Mouse (Mus musculus) kidney, adult 2 months (tissue): ENCODE data around the gene Cog5. TPM values are rescaled to one million over a fixed set of nuclear protein-coding genes. Genes with fewer than 3 reads are reported as not detected.

ENCODE experiments used
- DNase-seq: peaks from one replicate; pipeline ENCODE4 v3.0.0; 2021
- H3K27ac ChIP-seq: fragments of 200-500 bp; 2 replicates; pipeline ENCODE4 v1.5.1; 2012; ENCODE audit warnings: low read depth, low read length, control low read depth, inconsistent platforms; ENCODE audit not compliant: insufficient read depth
- H3K27me3 ChIP-seq: fragments of 200-500 bp; replicated peaks from 2 replicates; pipeline ENCODE4 v1.6.1; 2012; ENCODE audit warnings: mild to moderate bottlenecking, moderate library complexity, low read length, inconsistent platforms; ENCODE audit not compliant: control insufficient read depth, insufficient read depth
- H3K36me3 ChIP-seq: fragments of 200-500 bp; 2 replicates; pipeline ENCODE4 v1.6.1; 2012; ENCODE audit warnings: mild to moderate bottlenecking, moderate library complexity, low read length, inconsistent platforms; ENCODE audit not compliant: control insufficient read depth, insufficient read depth
- H3K4me1 ChIP-seq: fragments of 200-500 bp; 2 replicates; pipeline ENCODE4 v1.6.1; 2011; ENCODE audit warnings: low read length; ENCODE audit not compliant: control insufficient read depth, insufficient read depth
- H3K4me3 ChIP-seq: fragments of 200-500 bp; 2 replicates; pipeline ENCODE4 v1.5.1; 2011; ENCODE audit warnings: mild to moderate bottlenecking, low read depth, low read length, control low read depth; ENCODE audit not compliant: insufficient read depth
- CTCF ChIP-seq: fragments of 200-500 bp; conservative IDR thresholded peaks from 2 replicates; pipeline ENCODE4 v1.5.1; 2011; ENCODE audit warnings: low read depth, mild to moderate bottlenecking, control low read depth, low read length, moderate library complexity, mixed read lengths; ENCODE audit not compliant: insufficient read depth, insufficient read length
- POLR2A ChIP-seq: fragments of 200-500 bp; IDR thresholded peaks from one replicate; pipeline ENCODE4 v1.6.1; 2011; ENCODE audit warnings: low read depth, low read length, control low read depth
- WGBS: fragments of 180-500 bp; shearing (Covaris S2); methylation state at CpG from one replicate; pipeline ENCODE4 v1.1.7; 2018; 5-methylcytosine and 5-hydroxymethylcytosine counted together
- polyA plus RNA-seq: library from polyadenylated mRNA; depleted of rRNA; stranded (reverse); fragments of >200 nt; gene quantifications from 2 replicates; pipeline ENCODE4 v1.2.3, GENCODE M21; 2012

Cog5 gene
- polyA plus RNA-seq, 1 experiment = 16.7 TPM

- no peak for DNase-seq
- TF ChIP-seq CTCF (no peak), POLR2A (no peak)
- peaks cover 2% of the 10 kb centered on the region; the same call in 1 of the 2 replicates for H3K36me3 ChIP-seq
- H3K4me1 ChIP-seq = no peaks in the 10 kb centered on the region
- no peaks in the 10 kb centered on the region for H3K27me3 ChIP-seq
- no peak overlapping the region for H3K4me3 ChIP-seq
- H3K27ac ChIP-seq = no peak overlapping the region
Observed at GRCm38 (mm10) chr12:31839249-31839648, 184.6 kb downstream of the Cog5 start.

GRCm38 (mm10) chr12:31846077-31846476 lies 191.4 kb downstream of the Cog5 start:
- 93% methylated on average over 3 of the region's 3 CpGs for WGBS
- Histone ChIP-seq H3K4me1 (no peaks in the 10 kb centered on the region; the same call in 1 of the 2 replicates), H3K27me3 (no peaks in the 10 kb centered on the region), H3K36me3 (no peaks in the 10 kb centered on the region), H3K4me3 (no peak overlapping the region), H3K27ac (no peak overlapping the region)
- no peak for TF ChIP-seq CTCF
- TF ChIP-seq POLR2A = no peak
- no peak for DNase-seq

- H3K36me3 ChIP-seq = no peaks in the 10 kb centered on the region
- peak; percentile 46 for DNase-seq
- 67% methylated on average over 5 of the region's 5 CpGs for WGBS
- no peaks in the 10 kb centered on the region; the same call in 1 of the 2 replicates for H3K4me1 ChIP-seq
- no peak overlapping the region for H3K4me3 ChIP-seq
- no peaks in the 10 kb centered on the region for H3K27me3 ChIP-seq
- no peak for TF ChIP-seq CTCF
- no peak overlapping the region for H3K27ac ChIP-seq
Observed at GRCm38 (mm10) chr12:31848630-31849415, 194.2 kb downstream of the Cog5 start.

- Histone ChIP-seq H3K27ac (no peak overlapping the region), H3K27me3 (no peaks in the 10 kb centered on the region), H3K4me3 (no peak overlapping the region), H3K36me3 (no peaks in the 10 kb centered on the region), H3K4me1 (no peaks in the 10 kb centered on the region; the same call in 1 of the 2 replicates)
- no peak for DNase-seq
- TF ChIP-seq CTCF (no peak), POLR2A (no peak)
- 96% methylated on average over 2 of the region's 2 CpGs for WGBS
Observed at GRCm38 (mm10) chr12:31849601-31850000, 194.9 kb downstream of the Cog5 start.

- no peak for DNase-seq
- Histone ChIP-seq H3K4me1 (no peaks in the 10 kb centered on the region), H3K27me3 (no peaks in the 10 kb centered on the region), H3K27ac (no peak overlapping the region), H3K4me3 (no peak overlapping the region), H3K36me3 (no peaks in the 10 kb centered on the region)
- WGBS = 73% methylated on average over 3 of the region's 3 CpGs
- TF ChIP-seq POLR2A (no peak), CTCF (no peak)
Observed at GRCm38 (mm10) chr12:31854039-31854438, 199.4 kb downstream of the Cog5 start.

- Histone ChIP-seq H3K4me3 (no peak overlapping the region), H3K36me3 (no peaks in the 10 kb centered on the region), H3K4me1 (no peaks in the 10 kb centered on the region), H3K27me3 (no peaks in the 10 kb centered on the region), H3K27ac (no peak overlapping the region)
- WGBS = 78% methylated on average over 2 of the region's 2 CpGs
- TF ChIP-seq CTCF (no peak), POLR2A (no peak)
- DNase-seq = no peak
Observed at GRCm38 (mm10) chr12:31854817-31855216, 200.1 kb downstream of the Cog5 start.

GRCm38 (mm10) chr12:31857784-31858183 lies 203.1 kb downstream of the Cog5 start:
- no peaks in the 10 kb centered on the region for H3K27me3 ChIP-seq
- no peak for DNase-seq
- no peak overlapping the region for H3K4me3 ChIP-seq
- WGBS = 92% methylated on average over 7 of the region's 7 CpGs
- no peaks in the 10 kb centered on the region for H3K36me3 ChIP-seq
- no peaks in the 10 kb centered on the region for H3K4me1 ChIP-seq
- TF ChIP-seq POLR2A (no peak), CTCF (no peak)
- no peak overlapping the region for H3K27ac ChIP-seq
